7 mouse cellular contexts compared by ENCODE assay signal in the genomic region with DNA sequence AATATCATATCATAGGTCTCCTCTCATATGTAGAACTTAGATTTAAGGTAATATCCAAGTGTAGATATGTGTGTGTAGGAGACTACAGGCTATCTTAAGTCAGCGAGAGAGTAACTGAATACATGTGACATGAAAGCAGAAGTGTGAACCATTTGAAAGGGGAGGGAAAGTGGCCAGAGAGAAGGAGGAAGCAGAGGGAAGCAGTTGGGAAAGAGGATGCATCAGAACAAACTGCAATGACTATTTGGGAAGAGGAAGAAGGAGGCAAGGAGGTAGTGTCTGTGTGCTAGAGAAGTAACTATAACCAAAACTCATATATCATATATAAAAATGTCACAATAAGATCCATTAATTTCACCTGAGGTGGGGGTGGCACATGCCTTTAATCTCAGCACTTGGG. TPM values are rescaled to one million over a fixed set of nuclear protein-coding genes. Genes with fewer than 3 reads are reported as not detected.
"Had no signal": no experiment of that assay in that cellular context is flagged by ENCODE, and none has a peak within 500 bp of the region (broad histone marks: within the 10 kb centered on the region; RNA-seq: fewer than 3 reads in every experiment).

No protein-coding gene starts in this region.

RNA-seq across cellular contexts. Expression of gene Atp1b4, which starts 57.2 kb away (rescaled TPM):
- total RNA-seq: neutrophil, adult 5-6 weeks had no signal
- polyA plus RNA-seq: small intestine, adult 2 months; spleen, adult 2 months; stomach, embryonic 14.5 days; testis, adult 2 months; thymus, adult 2 months; urinary bladder, adult 2 months had no signal
